Mouse (Mus musculus) spleen, adult 2 months (tissue): ENCODE measurements around the gene Brwd1.

Source experiments
- CTCF ChIP-seq: fragments of 200-500 bp; IDR thresholded peaks from 2 replicates; pipeline ENCODE4 v1.5.1; 2011; ENCODE audit warnings: mild to moderate bottlenecking, inconsistent platforms; ENCODE audit not compliant: insufficient read depth, insufficient read length, insufficient replicate concordance; ENCODE audit errors: extremely low read depth
- POLR2A ChIP-seq: fragments of 200-500 bp; IDR thresholded peaks from 2 replicates; pipeline ENCODE4 v1.6.1; 2011; ENCODE audit warnings: low read depth, low read length, inconsistent platforms

DNA sequence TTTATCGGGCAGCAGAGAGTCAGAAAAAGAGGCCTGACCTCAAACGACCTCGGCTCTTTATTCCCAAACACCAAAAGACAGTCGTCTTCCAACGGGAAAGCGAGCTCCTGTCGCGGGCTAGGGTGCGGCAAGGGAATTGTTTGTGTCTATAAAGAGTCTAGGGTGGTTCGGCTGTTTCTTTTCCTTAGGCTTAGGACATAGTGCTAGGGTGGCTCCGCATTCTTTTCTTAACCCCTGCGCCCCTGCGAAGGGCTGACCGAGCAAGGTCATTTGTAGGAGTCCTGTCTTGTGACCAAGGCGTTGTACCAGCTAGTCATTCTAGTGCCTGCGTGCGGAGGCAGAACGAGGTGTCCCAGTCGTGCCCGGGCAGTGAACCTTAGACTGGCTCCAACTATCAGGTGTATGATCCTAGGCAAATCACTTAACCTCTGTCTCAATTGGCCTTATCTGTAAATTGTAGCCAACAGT, 887 bp upstream of the Brwd1 start:
- TF ChIP-seq POLR2A (no peak), CTCF (no peak)
